Mouse (Mus musculus) layer of hippocampus, adult 9-11 months (tissue): ENCODE results near the gene Tmem108.

Experiments
- DNase-seq: peaks from one replicate; pipeline ENCODE4 v3.0.0; 2022

Gene Tmem108

GRCm38 (mm10) chr9:103489096-103489495, 272.5 kb downstream of the Tmem108 start:
- DNase-seq: no peak

- no peak for DNase-seq
Measured at GRCm38 (mm10) chr9:103486262-103486661, 275.4 kb downstream of the Tmem108 start.

GRCm38 (mm10) chr9:103485606-103486005, 276.0 kb downstream of the Tmem108 start:
- DNase-seq: no peak

GRCm38 (mm10) chr9:103480603-103481220, 280.9 kb downstream of the Tmem108 start:
- no peak for DNase-seq

- peak; percentile 44 for DNase-seq
Measured at GRCm38 (mm10) chr9:103480044-103480576, 281.5 kb downstream of the Tmem108 start, which contains the start of gene Bfsp2. TSS of gene Bfsp2 (minus strand) at chr9:103480420.

- DNase-seq: no peak
Measured at GRCm38 (mm10) chr9:103475414-103475813, 286.2 kb downstream of the Tmem108 start.

GRCm38 (mm10) chr9:103473915-103474688, 287.5 kb downstream of the Tmem108 start:
- no peak for DNase-seq

- no peak for DNase-seq
Measured at GRCm38 (mm10) chr9:103471784-103472183, 289.9 kb downstream of the Tmem108 start.

- DNase-seq: no peak
Measured at GRCm38 (mm10) chr9:103469516-103469915, 292.1 kb downstream of the Tmem108 start.

- DNase-seq: no peak
Measured at GRCm38 (mm10) chr9:103468911-103469310, 292.7 kb downstream of the Tmem108 start.

GRCm38 (mm10) chr9:103465711-103466220, 295.9 kb downstream of the Tmem108 start:
- DNase-seq: peak; percentile 78

GRCm38 (mm10) chr9:103465293-103465692, 296.3 kb downstream of the Tmem108 start:
- no peak for DNase-seq

- no peak for DNase-seq
Measured at GRCm38 (mm10) chr9:103463833-103464232, 297.8 kb downstream of the Tmem108 start.

- no peak for DNase-seq
Measured at GRCm38 (mm10) chr9:103459839-103460238, 301.8 kb downstream of the Tmem108 start.

GRCm38 (mm10) chr9:103459307-103459706, 302.3 kb downstream of the Tmem108 start:
- DNase-seq: no peak

GRCm38 (mm10) chr9:103449651-103450050, 312.0 kb downstream of the Tmem108 start:
- DNase-seq: no peak

GRCm38 (mm10) chr9:103449092-103449491, 312.5 kb downstream of the Tmem108 start:
- no peak for DNase-seq

GRCm38 (mm10) chr9:103444656-103445055, 317.0 kb downstream of the Tmem108 start:
- no peak for DNase-seq

- DNase-seq: no peak
Measured at GRCm38 (mm10) chr9:103443824-103444185, 317.8 kb downstream of the Tmem108 start.

- DNase-seq: peak; percentile 23
Measured at GRCm38 (mm10) chr9:103443121-103443823, 318.4 kb downstream of the Tmem108 start.

GRCm38 (mm10) chr9:103440597-103440996, 321.0 kb downstream of the Tmem108 start:
- no peak for DNase-seq

- no peak for DNase-seq
Measured at GRCm38 (mm10) chr9:103437104-103437503, 324.5 kb downstream of the Tmem108 start.

GRCm38 (mm10) chr9:103434116-103434515, 327.5 kb downstream of the Tmem108 start:
- no peak for DNase-seq
